Mouse (Mus musculus): ENCODE measurements at regions not wholly inside any gene's neighbourhood (a gene's known extent, or its start where the extent isn't known, plus 50 kb on each side); places are given as distances from the start of the nearest gene placed in this dataset.

DNA sequence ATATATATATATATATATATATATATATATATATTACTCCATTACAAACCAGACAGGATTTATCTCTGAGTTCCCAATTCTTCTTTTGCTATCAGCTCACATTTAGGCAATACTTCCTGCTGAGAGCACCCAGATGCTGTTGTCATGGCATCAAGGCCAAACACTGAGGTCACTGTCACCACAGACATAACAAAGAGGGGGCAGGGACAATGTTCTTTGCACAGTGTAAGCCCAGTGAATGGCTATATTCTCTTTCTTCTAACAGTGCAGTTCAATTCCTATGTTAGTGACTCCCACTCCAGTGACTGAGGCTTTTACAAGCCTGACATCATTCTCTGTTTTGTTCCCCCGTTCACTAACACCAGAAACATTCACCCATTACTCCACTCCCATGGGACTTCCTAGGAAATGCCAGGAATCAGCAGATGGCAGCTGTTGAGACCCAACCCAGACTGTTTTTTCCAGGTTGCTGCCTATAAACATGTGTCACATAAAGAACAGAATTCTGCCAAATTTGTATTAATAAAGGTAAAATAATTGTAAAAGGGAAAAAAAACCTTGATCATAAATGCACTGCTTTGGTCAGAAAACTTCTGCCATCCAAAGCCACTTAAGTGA, 289.5 kb downstream of the Slc22a22 start:
- no peak for DNase-seq (ENCODE audit: low spot score)

- DNase-seq (ENCODE audit: low spot score): no peak
Measured at GRCm38 (mm10) chr15:57179138-57179537, 298.3 kb downstream of the Slc22a22 start.

- DNase-seq (ENCODE audit: low spot score): no peak
Measured at GRCm38 (mm10) chr15:57172723-57173122, 304.7 kb downstream of the Slc22a22 start.

GRCm38 (mm10) chr15:57162401-57163343, 314.8 kb downstream of the Slc22a22 start:
- DNase-seq (ENCODE audit: low spot score): no peak

GRCm38 (mm10) chr15:57140130-57140750, 337.2 kb downstream of the Slc22a22 start:
- peak; percentile 17 for DNase-seq (ENCODE audit: low spot score)

GRCm38 (mm10) chr15:57104711-57105110, 372.7 kb downstream of the Slc22a22 start:
- DNase-seq (ENCODE audit: low spot score): peak; percentile 9

- DNase-seq (ENCODE audit: low spot score): no peak
Measured at GRCm38 (mm10) chr15:57097309-57097708, 380.1 kb downstream of the Slc22a22 start.

DNA sequence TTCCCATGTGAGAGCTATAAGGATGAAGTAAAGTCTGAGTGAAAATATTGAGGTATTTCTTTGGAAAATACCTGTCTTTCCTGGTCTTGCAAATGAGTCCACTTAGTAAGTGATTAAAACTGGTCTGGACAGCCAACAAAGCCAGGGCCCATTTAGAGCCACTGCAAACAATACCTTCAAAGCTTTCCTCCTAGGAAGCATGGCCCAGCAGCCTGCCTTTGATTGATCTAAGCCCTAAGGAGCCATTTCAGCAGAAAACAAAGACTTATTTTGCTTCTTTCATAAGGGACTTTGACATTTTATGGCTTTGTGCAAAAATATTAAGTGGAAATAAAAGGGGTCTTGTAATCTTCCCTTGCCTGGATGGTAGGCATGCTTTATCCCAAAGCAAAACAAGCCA, 397.6 kb downstream of the Slc22a22 start:
- DNase-seq (ENCODE audit: low spot score): no peak

DNA sequence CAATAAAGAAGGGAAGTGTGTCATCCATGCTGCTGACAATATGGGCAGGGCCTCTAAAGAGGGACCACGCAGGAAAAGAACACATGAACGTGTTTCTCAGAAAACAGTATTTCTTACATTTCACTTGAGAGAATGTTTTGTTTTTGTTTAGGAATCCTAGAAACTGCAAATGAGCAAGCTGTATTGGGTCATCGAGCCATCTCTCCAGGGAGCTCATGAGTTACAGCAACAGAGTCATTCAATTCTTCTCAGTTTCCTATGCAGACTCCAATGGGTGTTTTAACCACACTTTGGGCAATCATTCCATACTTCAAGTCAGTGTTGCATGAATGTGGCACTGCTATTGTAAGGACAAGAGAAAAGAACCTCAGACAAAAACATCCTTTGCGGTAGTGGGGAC, 403.6 kb downstream of the Slc22a22 start:
- DNase-seq (ENCODE audit: low spot score): peak; percentile 27

- DNase-seq (ENCODE audit: low spot score): no peak
Measured at GRCm38 (mm10) chr15:57061502-57061901, 415.9 kb downstream of the Slc22a22 start.

- DNase-seq (ENCODE audit: low spot score): no peak
Measured at GRCm38 (mm10) chr15:57059550-57060195, 417.8 kb downstream of the Slc22a22 start.

- no peak for DNase-seq (ENCODE audit: low spot score)
Measured at GRCm38 (mm10) chr15:57052287-57052686, 425.1 kb downstream of the Slc22a22 start.

- DNase-seq (ENCODE audit: low spot score): peak; percentile 9
Measured at GRCm38 (mm10) chr15:57036806-57037566, 440.4 kb downstream of the Slc22a22 start.

DNA sequence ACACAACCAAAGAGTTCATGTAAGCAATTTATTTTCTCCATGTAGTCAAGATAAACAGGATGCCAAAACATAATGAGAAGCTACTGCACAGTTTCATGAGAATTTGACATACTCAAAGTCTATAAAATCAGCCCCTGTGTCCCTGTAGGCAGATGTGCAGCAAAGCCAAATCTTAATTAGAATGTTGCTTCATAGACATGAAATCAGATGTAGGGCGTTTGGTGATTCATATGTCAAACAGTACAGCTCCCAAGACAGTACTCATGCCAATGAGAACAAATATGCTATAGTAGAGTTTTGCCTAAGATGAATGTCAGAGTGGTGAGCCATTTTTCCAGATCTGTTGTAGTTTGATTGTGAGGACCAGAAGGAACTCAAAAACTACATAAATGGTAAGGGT, 444.4 kb downstream of the Slc22a22 start:
- DNase-seq (ENCODE audit: low spot score): no peak
